Mouse (Mus musculus): ENCODE data around the gene Celf6.

DNA sequence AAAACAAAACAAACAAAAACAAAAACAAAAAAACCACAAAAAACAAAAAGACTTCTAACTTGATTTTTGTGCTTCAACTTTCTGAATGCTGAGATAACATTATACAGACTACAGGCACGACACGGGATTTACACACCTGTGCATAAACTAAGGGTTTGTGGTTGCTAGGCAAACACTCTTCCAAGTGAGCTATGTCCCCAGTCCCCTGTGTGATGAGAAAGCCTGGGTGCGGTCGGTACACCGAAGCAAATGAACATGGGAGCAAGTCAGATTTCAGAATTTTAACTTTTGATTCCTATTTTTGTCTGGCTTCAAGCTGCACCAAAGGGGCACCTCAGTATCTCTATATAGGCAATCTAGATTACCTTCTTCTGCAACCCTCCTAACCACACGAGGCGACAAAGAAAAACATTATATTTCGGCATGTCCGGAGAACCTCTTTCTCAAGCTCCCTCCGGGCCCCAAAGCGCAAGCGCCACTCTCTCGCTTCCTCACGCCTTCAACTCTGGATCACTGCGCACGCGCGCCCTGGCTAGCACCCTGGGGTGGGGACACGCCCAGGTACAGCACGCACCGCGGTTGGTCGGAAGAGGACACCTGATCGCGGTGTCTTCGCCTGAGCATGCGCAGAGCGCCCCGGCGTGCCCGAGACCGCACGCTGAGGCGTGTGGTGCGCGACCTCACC is 39.0 kb downstream of the Celf6 start, which contains the start of gene Parp6:
- TF ChIP-seq CTCF (IDR thresholded peaks at IDR 0.05; ENCODE audit: low read depth) (no peak; the same call in 1 of the 2 replicates), EP300 (IDR thresholded peaks at IDR 0.05; ENCODE audit: low read depth) (no peak)
